Mouse (Mus musculus) midbrain, embryonic 15.5 days (tissue): Measurements from ENCODE around the gene Helz2. TPM values are rescaled to one million over a fixed set of nuclear protein-coding genes. Genes with fewer than 3 reads are reported as not detected.

Source experiments
- ATAC-seq: fragments of 200-750 bp; cut with Nextera tagmentation; replicated peaks from 2 replicates; pipeline ENCODE4 v1.8.0; 2017; ENCODE audit warnings: moderate TSS enrichment
- H3K27ac ChIP-seq: fragments of 300-500 bp; sonication (generic); 2 replicates; pipeline ENCODE4 v1.5.1; 2015; ENCODE audit warnings: mild to moderate bottlenecking, inconsistent platforms
- H3K27me3 ChIP-seq: fragments of 300-500 bp; sonication (generic); replicated peaks from 2 replicates; pipeline ENCODE4 v1.6.1; 2015; ENCODE audit warnings: inconsistent platforms
- H3K36me3 ChIP-seq: fragments of 300-500 bp; sonication (generic); replicated peaks from 2 replicates; pipeline ENCODE4 v1.6.1; 2015; ENCODE audit warnings: inconsistent platforms
- H3K4me1 ChIP-seq: fragments of 300-500 bp; sonication (generic); 2 replicates; pipeline ENCODE4 v1.6.1; 2015; ENCODE audit warnings: inconsistent platforms
- H3K4me2 ChIP-seq: fragments of 300-500 bp; sonication (generic); 2 replicates; pipeline ENCODE4 v1.6.1; 2015; ENCODE audit warnings: inconsistent platforms, mild to moderate bottlenecking, moderate library complexity
- H3K4me3 ChIP-seq: fragments of 300-500 bp; sonication (generic); 2 replicates; pipeline ENCODE4 v1.5.1; 2015; ENCODE audit warnings: mild to moderate bottlenecking, inconsistent platforms
- H3K9ac ChIP-seq: fragments of 300-500 bp; sonication (generic); 2 replicates; pipeline ENCODE4 v1.6.1; 2015; ENCODE audit warnings: mild to moderate bottlenecking, inconsistent platforms
- H3K9me3 ChIP-seq: fragments of 300-500 bp; sonication (generic); 2 replicates; pipeline ENCODE4 v1.6.1; 2016; ENCODE audit warnings: inconsistent platforms
- WGBS: fragments of 180-500 bp; shearing (Covaris S2); methylation state at CpG from one replicate; pipeline ENCODE4 v1.1.7; 2015; ENCODE audit warnings: mixed read lengths; 5-methylcytosine and 5-hydroxymethylcytosine counted together
- polyA plus RNA-seq: library from polyadenylated mRNA; unstranded; fragments of >200 nt; fragmentation: Nextera tagmentation; extraction: Ambion mirVana; gene quantifications from 2 replicates; pipeline ENCODE4 v1.2.1, GENCODE M21; 2015

The Helz2 gene
- polyA plus RNA-seq, 1 experiment from 2014 or later, result 0.66 TPM

DNA sequence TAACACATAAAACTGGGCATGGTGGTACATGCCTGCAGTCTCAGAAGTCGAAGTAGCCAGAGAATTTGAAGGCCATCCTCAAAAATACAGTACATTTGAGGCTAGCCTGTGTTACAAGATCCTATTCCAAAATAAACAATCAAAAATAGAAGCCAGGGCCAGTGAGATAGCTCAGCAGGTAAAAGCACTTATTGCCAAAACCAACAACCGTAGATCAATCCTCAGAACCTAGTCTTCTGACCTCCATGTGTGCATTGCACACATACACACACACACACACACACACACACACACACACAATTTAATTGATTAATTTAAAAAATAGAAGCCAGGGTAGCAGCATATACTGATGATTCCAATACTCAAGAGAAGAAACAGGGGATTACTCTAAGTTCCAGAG, 25.0 kb upstream of the Helz2 start:
- Histone ChIP-seq H3K36me3 (peaks cover 48% of the 10 kb centered on the region), H3K9me3 (no peaks in the 10 kb centered on the region), H3K9ac (no peak overlapping the region)

DNA sequence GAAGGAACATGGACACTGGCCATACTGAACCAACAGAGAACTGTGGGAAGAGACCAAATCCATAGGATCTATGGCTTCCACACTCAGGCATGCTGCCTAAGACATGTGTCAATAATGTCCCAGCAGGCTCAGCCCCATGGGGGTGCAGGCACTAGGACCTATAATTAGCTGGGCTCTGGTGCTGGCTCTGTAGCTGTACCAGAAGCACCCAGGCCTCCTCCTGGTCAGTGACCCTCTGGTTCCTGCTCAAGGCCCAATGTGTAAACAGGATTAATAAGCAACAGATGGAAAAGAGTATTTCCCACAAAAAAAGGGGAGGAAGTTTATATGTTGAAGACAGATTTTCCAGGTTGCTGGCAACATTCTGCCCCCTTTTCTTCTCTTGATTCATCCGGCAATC, 11.4 kb upstream of the Helz2 start:
- ATAC-seq, result no peak
- H3K4me3 ChIP-seq, result no peak overlapping the region
- 73% methylated on average over 1 of the region's 1 CpGs for WGBS
- no peaks in the 10 kb centered on the region for H3K4me1 ChIP-seq
- peaks cover 46% of the 10 kb centered on the region for H3K36me3 ChIP-seq
- no peak overlapping the region for H3K27ac ChIP-seq
- H3K9ac ChIP-seq, result no peak overlapping the region
- no peaks in the 10 kb centered on the region for H3K9me3 ChIP-seq
- H3K4me2 ChIP-seq, result no peak overlapping the region
- H3K27me3 ChIP-seq, result no peaks in the 10 kb centered on the region

More for the DNA sequence above, 25.0 kb upstream of the Helz2 start:
- H3K27me3 ChIP-seq, result no peaks in the 10 kb centered on the region
- WGBS, result 97% methylated on average over 2 of the region's 2 CpGs
- no peak overlapping the region for H3K27ac ChIP-seq
- H3K4me3 ChIP-seq, result no peak overlapping the region
- no peaks in the 10 kb centered on the region for H3K4me1 ChIP-seq
- ATAC-seq, result no peak
- H3K4me2 ChIP-seq, result no peak overlapping the region

DNA sequence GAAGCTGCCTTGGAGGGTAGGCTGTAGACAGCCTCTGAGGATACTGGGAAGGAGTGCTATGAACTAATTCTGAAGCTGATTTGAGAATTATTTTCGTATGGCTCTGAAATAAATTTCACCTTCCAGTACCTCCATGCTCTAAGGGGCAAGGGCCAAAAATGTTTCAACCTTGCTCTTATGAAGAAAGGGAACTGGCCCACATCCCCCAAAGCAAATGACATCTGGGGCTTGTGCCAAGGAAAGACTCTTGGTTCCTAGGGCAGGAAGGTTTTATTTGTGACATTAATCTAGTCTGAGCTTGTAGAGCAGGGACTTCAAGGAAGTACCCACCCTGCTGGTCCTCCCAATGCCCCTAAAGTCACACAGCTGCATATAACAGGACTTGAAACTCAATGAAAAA, 10.0 kb upstream of the Helz2 start:
- WGBS, result 93% methylated on average over 1 of the region's 1 CpGs
- Histone ChIP-seq H3K4me3 (no peak overlapping the region), H3K27ac (no peak overlapping the region), H3K9ac (no peak overlapping the region), H3K27me3 (no peaks in the 10 kb centered on the region), H3K36me3 (peaks cover 40% of the 10 kb centered on the region), H3K9me3 (no peaks in the 10 kb centered on the region), H3K4me2 (no peak overlapping the region), H3K4me1 (no peaks in the 10 kb centered on the region)
- ATAC-seq, result no peak

DNA sequence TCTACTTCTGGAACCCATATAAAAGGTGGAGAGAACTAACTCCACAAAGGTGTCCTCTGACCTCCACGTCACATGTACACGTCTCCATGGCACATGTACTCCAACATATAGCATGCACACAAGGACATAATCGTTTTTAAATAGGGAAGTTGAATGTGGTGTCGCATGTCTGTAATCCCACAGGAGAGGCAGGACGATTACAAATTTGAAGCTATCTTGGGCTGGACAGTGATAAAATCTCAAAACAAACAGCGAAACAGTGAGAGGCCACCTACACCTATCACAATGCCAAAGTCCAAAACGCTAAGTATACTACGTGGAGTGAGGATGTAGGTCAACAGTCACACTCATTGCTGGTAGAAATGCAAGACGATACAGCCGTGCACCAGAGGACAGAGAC, 7.4 kb upstream of the Helz2 start:
- Histone ChIP-seq H3K4me2 (no peak overlapping the region), H3K27me3 (no peaks in the 10 kb centered on the region), H3K27ac (no peak overlapping the region), H3K9me3 (no peaks in the 10 kb centered on the region), H3K9ac (no peak overlapping the region), H3K4me1 (no peaks in the 10 kb centered on the region), H3K36me3 (peaks cover 19% of the 10 kb centered on the region), H3K4me3 (no peak overlapping the region)
- 88% methylated on average over 10 of the region's 10 CpGs for WGBS
- ATAC-seq, result no peak

DNA sequence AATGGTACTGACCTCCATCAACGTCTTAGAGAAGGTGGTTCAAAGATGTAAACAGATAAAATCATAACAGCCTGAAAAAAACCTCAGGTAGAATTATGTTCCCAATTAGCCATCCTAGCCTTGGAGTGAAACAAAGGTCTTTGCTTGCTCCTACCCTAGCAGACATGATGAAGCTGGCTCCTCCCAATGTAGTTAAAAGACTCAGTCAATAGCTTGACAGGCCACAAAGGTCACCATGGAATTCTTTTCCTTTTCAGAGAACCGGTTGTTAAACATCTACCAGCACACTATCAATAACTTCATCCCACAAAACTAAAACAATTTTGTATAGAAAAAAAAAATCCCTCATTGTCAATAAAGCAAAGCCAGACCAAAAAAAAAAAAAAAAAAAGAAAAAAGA, 3.2 kb upstream of the Helz2 start:
- H3K4me1 ChIP-seq, result no peaks in the 10 kb centered on the region
- H3K27ac ChIP-seq, result no peak overlapping the region
- H3K27me3 ChIP-seq, result no peaks in the 10 kb centered on the region
- H3K9me3 ChIP-seq, result no peaks in the 10 kb centered on the region
- 36% methylated on average over 2 of the region's 2 CpGs for WGBS
- H3K4me3 ChIP-seq, result no peak overlapping the region
- H3K4me2 ChIP-seq, result no peak overlapping the region
- ATAC-seq, result no peak
- H3K9ac ChIP-seq, result no peak overlapping the region
- no peaks in the 10 kb centered on the region for H3K36me3 ChIP-seq

DNA sequence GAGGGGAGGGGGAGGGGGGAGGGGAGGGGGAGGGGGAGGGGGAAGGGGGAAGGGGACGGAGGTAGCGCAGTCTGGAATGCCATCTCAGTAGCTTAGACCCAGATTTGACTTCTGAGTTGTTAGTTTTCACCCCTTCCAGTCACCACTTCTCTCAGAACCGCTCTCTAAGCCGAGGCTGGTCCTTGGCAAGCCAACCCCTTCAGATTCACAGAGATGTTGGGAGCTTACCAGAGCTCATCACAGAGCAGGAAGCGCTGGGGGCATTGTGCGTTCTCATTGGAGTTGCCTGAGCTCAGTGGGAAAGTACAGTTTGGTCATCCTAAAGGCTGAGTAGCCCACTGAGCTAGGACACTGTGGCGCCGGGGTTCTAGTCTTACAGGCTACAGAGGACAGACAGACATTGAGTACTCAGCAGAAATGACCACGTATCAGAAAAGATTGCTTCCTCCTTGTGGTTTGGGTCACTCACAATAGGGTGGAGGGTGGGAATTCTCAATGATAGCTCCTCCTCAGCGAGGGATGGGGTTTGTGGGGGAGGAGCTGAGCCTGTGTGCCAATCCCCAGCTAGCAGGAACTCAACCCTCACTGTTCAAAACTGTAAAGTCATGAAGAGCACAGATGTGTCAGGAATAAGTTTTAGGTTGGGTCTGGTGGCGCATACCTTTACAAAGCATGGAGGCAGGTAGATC, 2.0 kb upstream of the Helz2 start:
- no peaks in the 10 kb centered on the region for H3K9me3 ChIP-seq
- 27% methylated on average over 11 of the region's 11 CpGs for WGBS
- no peak overlapping the region for H3K27ac ChIP-seq
- H3K27me3 ChIP-seq, result no peaks in the 10 kb centered on the region
- H3K4me3 ChIP-seq, result no peak overlapping the region
- no peak for ATAC-seq
- no peak overlapping the region for H3K4me2 ChIP-seq
- H3K36me3 ChIP-seq, result no peaks in the 10 kb centered on the region
- no peak overlapping the region for H3K9ac ChIP-seq
- no peaks in the 10 kb centered on the region for H3K4me1 ChIP-seq

DNA sequence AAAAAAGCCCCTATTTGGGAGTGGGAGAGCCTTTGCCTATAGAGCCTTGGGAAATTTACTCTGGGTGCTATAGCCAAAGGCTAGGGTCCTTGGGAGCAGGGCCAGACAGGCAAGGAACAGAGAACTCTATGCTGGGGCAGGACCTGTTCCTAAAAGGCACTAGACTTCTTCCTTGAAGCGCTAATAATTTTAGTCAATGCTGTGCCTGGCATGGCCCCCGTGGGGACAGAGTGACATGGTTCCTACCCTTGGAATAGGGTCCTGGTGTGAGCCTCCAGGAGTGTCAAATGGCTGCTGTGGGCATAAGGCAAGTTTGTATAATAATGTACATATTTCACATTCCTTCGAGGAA, 463 bp upstream of the Helz2 start:
- no peak overlapping the region for H3K4me3 ChIP-seq
- no peak for ATAC-seq
- H3K27ac ChIP-seq, result no peak overlapping the region
- H3K9ac ChIP-seq, result no peak overlapping the region
- 73% methylated on average over 3 of the region's 3 CpGs for WGBS
- H3K36me3 ChIP-seq, result no peaks in the 10 kb centered on the region
- no peaks in the 10 kb centered on the region for H3K4me1 ChIP-seq
- no peak overlapping the region for H3K4me2 ChIP-seq
- H3K27me3 ChIP-seq, result no peaks in the 10 kb centered on the region
- no peaks in the 10 kb centered on the region for H3K9me3 ChIP-seq

DNA sequence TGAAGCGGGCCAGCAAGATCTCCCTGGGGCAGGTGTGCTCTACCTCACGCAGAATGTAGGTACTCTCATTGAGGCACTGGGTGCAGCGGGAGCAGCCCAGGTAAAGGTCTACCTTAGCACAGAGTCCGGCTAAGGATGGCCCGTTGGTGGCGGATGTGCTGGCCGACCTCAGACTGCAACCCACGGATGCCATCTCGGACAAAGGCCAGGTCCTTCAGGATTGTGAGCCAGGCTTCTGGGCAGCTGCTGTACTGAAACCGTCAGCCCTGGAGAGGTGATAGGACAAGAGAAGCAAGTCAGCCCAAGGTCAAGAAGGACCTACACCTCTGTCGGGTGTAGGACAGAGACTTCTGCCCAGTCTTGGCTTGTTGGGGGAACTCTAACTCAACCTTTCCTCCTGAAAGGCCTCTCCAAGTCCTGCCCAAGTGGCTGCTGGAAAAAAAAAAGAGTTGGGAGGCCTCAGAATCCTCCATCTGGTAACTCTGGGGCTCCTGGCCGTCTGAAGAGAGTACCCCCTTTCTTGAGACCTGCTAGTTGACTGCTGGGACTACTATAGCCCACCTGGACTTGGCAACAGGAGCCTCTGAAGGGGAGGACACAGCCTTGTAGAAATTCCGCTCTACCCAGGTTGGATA, 904 bp downstream of the Helz2 start:
- Histone ChIP-seq H3K9ac (no peak overlapping the region), H3K9me3 (no peaks in the 10 kb centered on the region), H3K4me2 (no peak overlapping the region), H3K36me3 (no peaks in the 10 kb centered on the region), H3K4me1 (no peaks in the 10 kb centered on the region), H3K27ac (no peak overlapping the region), H3K4me3 (no peak overlapping the region), H3K27me3 (no peaks in the 10 kb centered on the region)
- ATAC-seq, result no peak
- 92% methylated on average over 13 of the region's 13 CpGs for WGBS

DNA sequence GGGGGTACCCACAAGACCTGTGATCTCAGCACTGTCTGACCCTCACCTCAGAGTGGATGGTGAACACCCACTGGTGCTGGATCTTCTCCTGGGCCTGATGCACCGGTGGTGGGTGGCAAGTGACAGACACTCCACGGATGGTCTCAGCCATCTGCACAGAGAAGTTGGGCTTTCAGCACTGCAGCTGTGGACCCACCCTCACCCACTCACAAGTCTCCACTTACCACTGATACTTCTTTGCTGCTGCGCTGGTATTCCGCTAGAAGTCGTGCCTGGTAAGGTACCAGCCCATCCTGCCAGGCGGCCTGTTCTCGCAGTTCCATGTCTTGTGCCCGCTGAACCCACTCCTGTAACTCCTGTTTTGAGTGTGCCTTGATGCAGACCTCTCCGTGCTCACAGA, 2.6 kb downstream of the Helz2 start:
- WGBS, result 91% methylated on average over 9 of the region's 9 CpGs

DNA sequence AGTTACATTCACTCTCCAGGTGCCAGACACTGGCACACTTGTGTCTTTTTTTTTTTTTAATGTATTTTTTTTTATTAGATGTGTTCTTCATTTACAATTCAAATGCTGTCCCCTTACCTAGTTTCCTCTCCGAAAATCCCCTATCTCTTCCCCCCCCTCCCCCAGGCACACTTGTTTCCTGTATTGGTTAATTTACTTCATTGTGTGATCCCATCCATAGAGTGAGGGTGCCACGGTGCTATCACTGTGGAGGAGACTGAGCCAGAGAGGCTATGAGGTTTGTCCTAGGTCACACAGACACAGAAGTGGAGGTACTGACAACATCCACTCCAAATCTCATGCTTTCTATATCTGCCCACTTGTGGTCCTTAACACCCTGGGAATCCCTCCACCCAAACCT, 3.0 kb downstream of the Helz2 start:
- no peak overlapping the region for H3K27ac ChIP-seq
- no peaks in the 10 kb centered on the region for H3K27me3 ChIP-seq
- no peaks in the 10 kb centered on the region for H3K36me3 ChIP-seq
- H3K9ac ChIP-seq, result no peak overlapping the region
- no peaks in the 10 kb centered on the region for H3K9me3 ChIP-seq
- no peak overlapping the region for H3K4me3 ChIP-seq
- WGBS, result 60% methylated on average over 2 of the region's 2 CpGs
- no peak for ATAC-seq
- H3K4me1 ChIP-seq, result no peaks in the 10 kb centered on the region
- no peak overlapping the region for H3K4me2 ChIP-seq

More for the DNA sequence above, 2.6 kb downstream of the Helz2 start:
- ATAC-seq, result no peak
- Histone ChIP-seq H3K9ac (no peak overlapping the region), H3K36me3 (no peaks in the 10 kb centered on the region), H3K9me3 (no peaks in the 10 kb centered on the region), H3K4me1 (no peaks in the 10 kb centered on the region), H3K4me2 (no peak overlapping the region), H3K4me3 (no peak overlapping the region), H3K27me3 (no peaks in the 10 kb centered on the region), H3K27ac (no peak overlapping the region)

DNA sequence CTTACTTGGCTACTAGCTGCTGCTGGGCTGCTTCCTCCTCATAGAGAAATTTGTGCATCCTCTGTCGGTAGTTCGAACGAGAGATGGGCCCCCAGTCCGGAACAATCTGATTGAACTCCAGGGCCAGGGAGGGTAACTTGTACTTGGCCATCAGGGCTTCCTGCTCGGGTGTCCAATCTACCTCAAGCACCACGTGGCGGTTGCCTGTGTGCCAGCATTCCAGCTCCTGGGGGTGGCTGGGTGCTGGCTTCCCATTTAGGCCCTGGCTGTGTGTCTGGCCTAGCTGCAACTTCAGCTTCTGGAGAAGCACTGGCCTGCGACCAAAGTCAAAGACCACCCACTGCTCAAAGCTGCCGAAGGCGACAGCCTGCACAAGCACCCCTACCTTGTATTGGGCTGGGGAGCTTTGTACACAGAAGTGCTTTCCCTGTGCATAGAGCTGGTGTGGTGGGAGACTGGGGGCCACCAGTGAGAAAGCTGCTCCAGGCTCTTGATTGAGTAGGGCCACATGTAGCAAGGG, 3.7 kb downstream of the Helz2 start:
- Histone ChIP-seq H3K4me1 (no peaks in the 10 kb centered on the region), H3K4me2 (no peak overlapping the region), H3K4me3 (no peak overlapping the region), H3K9ac (no peak overlapping the region), H3K36me3 (no peaks in the 10 kb centered on the region), H3K27me3 (no peaks in the 10 kb centered on the region), H3K27ac (no peak overlapping the region), H3K9me3 (no peaks in the 10 kb centered on the region)
- no peak for ATAC-seq
- 67% methylated on average over 10 of the region's 10 CpGs for WGBS

DNA sequence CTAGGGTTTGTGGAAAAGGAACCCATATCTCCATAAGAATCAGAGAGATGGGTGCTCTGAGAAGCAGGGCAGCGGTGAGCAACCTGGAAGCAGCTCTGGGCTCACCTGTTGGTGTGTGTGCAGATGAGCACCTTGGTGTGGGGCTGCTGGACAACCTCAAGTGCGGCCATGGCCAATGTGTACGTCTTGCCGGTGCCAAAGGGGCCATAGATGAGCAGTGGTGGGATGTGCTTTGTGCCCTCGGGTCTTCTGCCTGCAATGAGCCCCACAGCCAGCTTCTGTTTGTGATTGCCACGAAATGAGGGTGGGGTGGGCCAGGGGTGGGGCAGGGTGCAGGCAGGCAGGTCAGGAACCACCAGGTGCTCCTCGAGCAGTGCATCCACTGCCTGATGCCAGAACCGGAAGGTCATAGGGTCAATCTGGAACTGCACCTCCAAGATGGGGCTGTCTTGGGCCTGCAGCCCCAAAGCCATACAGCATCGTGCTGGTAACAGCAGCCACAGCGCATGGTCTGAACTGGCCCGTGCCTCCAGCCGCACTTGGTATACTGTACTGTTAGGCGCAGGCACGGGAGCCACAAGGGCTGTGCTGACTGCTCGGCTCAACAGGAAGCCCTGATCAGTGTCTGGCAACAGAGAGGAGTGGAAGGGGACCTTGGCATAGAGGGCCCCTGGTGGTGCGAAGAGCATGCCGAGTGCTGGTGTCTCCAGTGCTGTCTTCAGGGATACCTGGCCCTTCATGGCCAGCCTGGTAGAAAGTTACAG, 4.4 kb downstream of the Helz2 start:
- Histone ChIP-seq H3K9ac (no peak overlapping the region), H3K4me1 (no peaks in the 10 kb centered on the region), H3K4me2 (no peak overlapping the region), H3K4me3 (no peak overlapping the region), H3K27me3 (no peaks in the 10 kb centered on the region), H3K9me3 (no peaks in the 10 kb centered on the region), H3K27ac (no peak overlapping the region), H3K36me3 (no peaks in the 10 kb centered on the region)
- no peak for ATAC-seq
- WGBS, result 92% methylated on average over 17 of the region's 17 CpGs
